In the genomic region with DNA sequence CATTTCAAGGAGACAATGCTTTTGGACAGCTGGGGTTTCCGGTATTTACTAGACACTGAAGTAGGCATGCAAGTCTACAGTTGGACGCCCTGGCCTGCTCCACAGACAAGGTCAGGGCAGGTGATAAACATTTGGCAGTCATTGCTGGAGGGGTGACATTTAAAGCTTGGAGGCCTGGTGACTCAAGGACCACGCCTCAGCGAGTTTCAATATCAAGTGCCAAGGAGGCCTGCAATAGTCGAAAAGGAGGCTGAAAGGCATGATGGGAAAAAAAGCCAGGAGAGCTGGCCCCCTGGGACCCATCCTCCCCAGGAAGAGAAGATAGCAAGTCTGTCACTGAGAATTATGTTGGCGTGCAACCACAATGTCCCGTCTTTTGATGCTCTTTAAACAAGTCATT, we compare ENCODE assay signal across 20 mouse cellular contexts. TPM values are rescaled to one million over a fixed set of nuclear protein-coding genes. Genes with fewer than 3 reads are reported as not detected.
DNase-seq lines count a peak whose midpoint lies in the region; ATAC-seq and TF ChIP-seq lines count a peak whose summit lies in the region.
"Had no signal": no experiment of that assay in that cellular context is flagged by ENCODE, and none has a peak within 500 bp of the region (broad histone marks: within the 10 kb centered on the region; RNA-seq: fewer than 3 reads in every experiment).

No protein-coding gene starts in this region.

- no peak overlapping the region for H3K4me2 ChIP-seq in heart, embryonic 11.5 days
- H3K4me2 ChIP-seq in hindbrain, postnatal 0 days (ENCODE audit: low read depth, low read length), result no peak overlapping the region
- H3K4me2 ChIP-seq: embryonic facial prominence, embryonic 12.5 days; liver, embryonic 15.5 days; midbrain, embryonic 13.5 days had no signal

- H3K27me3 ChIP-seq in heart, embryonic 11.5 days (ENCODE audit: control insufficient read depth, insufficient read depth, low read length), result no peaks in the 10 kb centered on the region
- H3K27me3 ChIP-seq in hindbrain, postnatal 0 days (ENCODE audit: insufficient read depth, low read length), result no peaks in the 10 kb centered on the region
- H3K27me3 ChIP-seq: CH12.LX; embryonic facial prominence, embryonic 12.5 days; liver, embryonic 15.5 days; midbrain, embryonic 13.5 days had no signal

- peak; percentile 53 for DNase-seq in adrenal gland, adult 8-10 months
- no peak for DNase-seq in adrenal gland, adult 18-20 months (ENCODE audit: low spot score in 2 of 2)
- DNase-seq in heart, postnatal 10 days, result peak; percentile 53 to 58
- peak; percentile 76 for DNase-seq in MN1 (ENCODE audit: low spot score)
- peak; percentile 41 for DNase-seq in kidney, postnatal 10 days
- DNase-seq in layer of hippocampus, postnatal 14 days (ENCODE audit: low spot score in 2 of 2), result no peak
- no peak for DNase-seq in hindbrain, postnatal 0 days (ENCODE audit: low spot score)
- DNase-seq: cerebellum, adult 18-20 months; spleen, adult 18-20 months; thymus, adult 18-20 months had no signal

- 75% methylated on average over 7 of the region's 7 CpGs for WGBS in heart, embryonic 11.5 days (ENCODE audit: insufficient replicate concordance)
- 62% methylated on average over 7 of the region's 7 CpGs for WGBS in hindbrain, postnatal 0 days

- no peak overlapping the region for H3K9ac ChIP-seq in heart, embryonic 11.5 days (ENCODE audit: low read depth, low read length)
- H3K9ac ChIP-seq in hindbrain, postnatal 0 days (replicated peaks; ENCODE audit: low read length), result no peak overlapping the region
- H3K9ac ChIP-seq: embryonic facial prominence, embryonic 12.5 days; liver, embryonic 15.5 days; midbrain, embryonic 13.5 days had no signal

- H3K36me3 ChIP-seq in heart, embryonic 11.5 days (ENCODE audit: control insufficient read depth, insufficient read depth, low read length), result no peaks in the 10 kb centered on the region
- no peaks in the 10 kb centered on the region for H3K36me3 ChIP-seq in hindbrain, postnatal 0 days (ENCODE audit: insufficient read depth, low read length)
- H3K36me3 ChIP-seq: embryonic facial prominence, embryonic 12.5 days; liver, embryonic 15.5 days; midbrain, embryonic 13.5 days had no signal

- H3K4me3 ChIP-seq in heart, embryonic 11.5 days (ENCODE audit: low read depth, low read length), result no peak overlapping the region
- no peak overlapping the region for H3K4me3 ChIP-seq in hindbrain, postnatal 0 days (ENCODE audit: low read length)
- H3K4me3 ChIP-seq: embryonic facial prominence, embryonic 12.5 days; liver, embryonic 15.5 days; midbrain, embryonic 13.5 days had no signal

- TF ChIP-seq CTCF in hindbrain, postnatal 0 days (IDR thresholded peaks at IDR 0.05; ENCODE audit: low read depth), result no peak

- no peak overlapping the region for H3K27ac ChIP-seq in heart, embryonic 11.5 days (ENCODE audit: low read depth, low read length)
- H3K27ac ChIP-seq in hindbrain, postnatal 0 days, result no peak overlapping the region
- H3K27ac ChIP-seq: embryonic facial prominence, embryonic 12.5 days; kidney, postnatal 0 days; liver, embryonic 15.5 days; midbrain, embryonic 13.5 days had no signal

- no peak for ATAC-seq in heart, embryonic 11.5 days (replicated peaks; ENCODE audit: insufficient number of reproducible peaks, low FRiP score, low TSS enrichment)
- no peak for ATAC-seq in hindbrain, postnatal 0 days
- ATAC-seq: activated CD4-positive, CD25-positive, alpha-beta regulatory T cell, adult 4 months; forebrain, embryonic 16.5 days; hindbrain, embryonic 16.5 days; lung, postnatal 0 days; midbrain, embryonic 13.5 days had no signal

- H3K9me3 ChIP-seq in heart, embryonic 11.5 days (replicated peaks; ENCODE audit: control insufficient read depth, low read length), result no peaks in the 10 kb centered on the region
- H3K9me3 ChIP-seq in hindbrain, postnatal 0 days (ENCODE audit: low read length), result no peaks in the 10 kb centered on the region
- H3K9me3 ChIP-seq: embryonic facial prominence, embryonic 12.5 days; liver, embryonic 15.5 days; midbrain, embryonic 13.5 days had no signal

- H3K4me1 ChIP-seq in heart, embryonic 11.5 days (ENCODE audit: control insufficient read depth, insufficient read depth, low read length), result no peaks in the 10 kb centered on the region
- H3K4me1 ChIP-seq in hindbrain, postnatal 0 days (ENCODE audit: insufficient read depth, low read length), result no peaks in the 10 kb centered on the region

- intact Hi-C loops in heart, postnatal 10 days (cut with DNase I), result no loop called here

RNA-seq across cellular contexts. Expression of gene Txnrd1, which starts 26.5 kb away (rescaled TPM):
- 100 to 1,000 TPM in 2 of 4 experiments, 10 to 100 TPM in 2; 75.8 to 107 (median 91.5) TPM for total RNA-seq in adrenal gland, adult 8-10 months (2022)
- total RNA-seq in adrenal gland, adult 18-20 months (2021), result 100 to 1,000 TPM in 1 of 2 experiments, 10 to 100 TPM in 1; 86.4 to 142 TPM
- total RNA-seq in heart, postnatal 10 days (2021), result 10 to 100 TPM; 51.2 TPM
- polyA plus RNA-seq in heart, embryonic 11.5 days (2014; fragmentation: Nextera tagmentation; extraction: Ambion mirVana), result 88.2 and 92.3 TPM in 2 replicates
- total RNA-seq in layer of hippocampus, postnatal 14 days (2021), result 10 to 100 TPM; 57.7 to 62.8 TPM
- 79.6 and 80.0 TPM in 2 replicates for total RNA-seq in hindbrain, postnatal 0 days (2014; rRNA removed)
- 62.3 and 64.8 TPM in 2 replicates for polyA plus RNA-seq in hindbrain, postnatal 0 days (2015; fragmentation: Nextera tagmentation; extraction: Ambion mirVana)

RNA-seq across cellular contexts. Expression of gene Nfyb, which starts 43.3 kb away (rescaled TPM):
- total RNA-seq in adrenal gland, adult 8-10 months (2022), result 10 to 100 TPM; 16.5 to 28.9 (median 24.6) TPM
- total RNA-seq in adrenal gland, adult 18-20 months (2021), result 10 to 100 TPM; 15.7 to 17.5 TPM
- 10 to 100 TPM; 18.4 to 19.9 TPM for total RNA-seq in heart, postnatal 10 days (2021)
- 27.1 and 29.9 TPM in 2 replicates for polyA plus RNA-seq in heart, embryonic 11.5 days (2014; fragmentation: Nextera tagmentation; extraction: Ambion mirVana)
- total RNA-seq in layer of hippocampus, postnatal 14 days (2021), result 10 to 100 TPM; 50.2 to 63.3 TPM
- total RNA-seq in hindbrain, postnatal 0 days (2014; rRNA removed), result 30.9 and 34.4 TPM in 2 replicates
- polyA plus RNA-seq in hindbrain, postnatal 0 days (2015; fragmentation: Nextera tagmentation; extraction: Ambion mirVana), result 27.3 and 28.1 TPM in 2 replicates

RNA-seq across cellular contexts. Expression of gene Eid3, which starts 59.2 kb away (rescaled TPM):
- total RNA-seq in adrenal gland, adult 8-10 months (2022), result 1 to 10 TPM; 1.5 to 3.5 (median 3.0) TPM
- 1 to 10 TPM; 1.4 to 2.0 TPM for total RNA-seq in adrenal gland, adult 18-20 months (2021)
- 1 to 10 TPM in 1 of 2 experiments, under 1 TPM in 1; 0.60 to 1.8 TPM for total RNA-seq in heart, postnatal 10 days (2021)
- 0.20 and 0.23 TPM in 2 replicates for polyA plus RNA-seq in heart, embryonic 11.5 days (2014; fragmentation: Nextera tagmentation; extraction: Ambion mirVana)
- 1 to 10 TPM; 1.8 to 2.8 TPM for total RNA-seq in layer of hippocampus, postnatal 14 days (2021)
- 0.50 and 2.6 TPM in 2 replicates for total RNA-seq in hindbrain, postnatal 0 days (2014; rRNA removed)
- polyA plus RNA-seq in hindbrain, postnatal 0 days (2015; fragmentation: Nextera tagmentation; extraction: Ambion mirVana), result 0.26 and 0.33 TPM in 2 replicates
- polyA plus RNA-seq: lung, postnatal 0 days had no signal

Comparison
In these comparisons a context has a peak if more than half of its experiments do, and no peak if none do; other contexts are left out.
1. DNase-seq: peak in adrenal gland, adult 8-10 months (single experiment), heart, postnatal 10 days (2 of 2), MN1 (single experiment) and kidney, postnatal 10 days (single experiment); none in adrenal gland, adult 18-20 months (0 of 2), layer of hippocampus, postnatal 14 days (0 of 2) and hindbrain, postnatal 0 days (single experiment).